ENCODE assay signal across 10 mouse cellular contexts in the genomic region with DNA sequence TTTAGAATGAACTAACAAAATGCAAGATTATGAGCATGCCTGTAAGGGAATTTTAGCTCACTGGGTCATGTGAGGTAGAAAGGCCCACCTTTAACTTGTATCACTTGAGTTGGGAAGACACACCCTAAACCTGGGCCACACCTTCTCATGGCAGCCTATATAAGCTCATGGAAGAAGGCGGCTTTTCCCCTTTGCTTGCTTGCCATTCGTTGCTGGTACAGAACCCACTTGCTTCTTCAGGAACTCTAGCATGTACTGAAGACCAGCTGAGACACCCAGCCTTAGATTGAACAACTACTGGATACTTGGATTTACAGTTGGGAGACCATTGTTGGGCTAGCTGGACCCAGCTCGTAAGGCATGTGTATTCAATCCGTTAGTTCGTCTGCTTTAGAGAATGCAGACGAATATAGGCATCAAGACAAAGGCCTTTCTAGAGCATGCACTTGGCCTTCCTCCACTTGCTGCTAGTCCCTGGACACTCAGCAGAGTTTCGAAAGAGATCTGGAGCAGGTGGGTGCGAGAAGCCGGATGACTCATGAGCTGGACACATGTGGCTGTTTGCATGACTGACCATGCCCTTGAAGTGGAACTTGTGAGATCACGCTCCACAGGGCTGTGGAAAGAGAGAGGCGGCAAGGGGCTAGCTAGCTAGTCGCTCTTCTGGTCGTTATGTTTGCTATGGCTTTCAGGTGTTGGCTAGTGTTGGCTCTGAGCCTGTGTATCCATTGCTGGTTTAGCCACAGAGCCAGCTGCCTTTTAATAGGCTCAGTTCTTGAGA. TPM values are rescaled to one million over a fixed set of nuclear protein-coding genes. Genes with fewer than 3 reads are reported as not detected.
DNase-seq lines count a peak whose midpoint lies in the region; ATAC-seq and TF ChIP-seq lines count a peak whose summit lies in the region.
"Had no signal": no experiment of that assay in that cellular context is flagged by ENCODE, and none has a peak within 500 bp of the region (broad histone marks: within the 10 kb centered on the region; RNA-seq: fewer than 3 reads in every experiment).

No protein-coding gene starts in this region.

- WGBS in stomach, postnatal 0 days = 86% methylated on average over 13 of the region's 13 CpGs

- peak; percentile 23 for DNase-seq in heart, postnatal 25 days (ENCODE audit: low spot score)
- no peak for DNase-seq in heart, adult 8-10 months (ENCODE audit: low spot score)
- peak; percentile 83 for DNase-seq in 3T3-L1 (ENCODE audit: low read depth, low spot score)
- DNase-seq in gastrocnemius, postnatal 25 days = peak; percentile 52
- DNase-seq in layer of hippocampus, adult 11-12 months (ENCODE audit: low spot score) = no peak
- DNase-seq in stomach, postnatal 0 days (ENCODE audit: low spot score) = no peak

- peaks cover 31% of the 10 kb centered on the region for H3K36me3 ChIP-seq in E14TG2a.4 (ENCODE audit: insufficient read depth, low read length)
- H3K36me3 ChIP-seq in stomach, postnatal 0 days (ENCODE audit: control insufficient read depth, insufficient read depth, low read length) = no peaks in the 10 kb centered on the region
- H3K36me3 ChIP-seq: stomach, embryonic 15.5 days had no signal

- H3K4me3 ChIP-seq in E14TG2a.4 (replicated peaks; ENCODE audit: low read length) = 0 out of 2 replicates have a peak overlapping the region, but pooled peaks have one; percentile 50
- no peak overlapping the region for H3K4me3 ChIP-seq in stomach, postnatal 0 days (ENCODE audit: low read depth, low read length)
- H3K4me3 ChIP-seq: stomach, embryonic 15.5 days had no signal

- H3K27ac ChIP-seq in stomach, postnatal 0 days (replicated peaks) = no peak overlapping the region
- H3K27ac ChIP-seq: stomach, embryonic 15.5 days had no signal

- no peak overlapping the region for H3K9ac ChIP-seq in stomach, postnatal 0 days (ENCODE audit: low read length)
- H3K9ac ChIP-seq: stomach, embryonic 15.5 days had no signal

- no peak for TF ChIP-seq EP300 in stomach, postnatal 0 days (optimal IDR thresholded peaks at IDR 0.05)

- intact Hi-C loops in heart, postnatal 25 days (cut with DNase I) = no loop called here

- H3K27me3 ChIP-seq in E14TG2a.4 (ENCODE audit: insufficient read depth, low read length) = no peaks in the 10 kb centered on the region
- no peaks in the 10 kb centered on the region for H3K27me3 ChIP-seq in stomach, postnatal 0 days (ENCODE audit: control insufficient read depth, insufficient read depth, low read length)
- H3K27me3 ChIP-seq: stomach, embryonic 15.5 days had no signal

- TF ChIP-seq CTCF in E14TG2a.4 (conservative IDR thresholded peaks at IDR 0.05; ENCODE audit: low read length) = no peak
- no peak for TF ChIP-seq CTCF in stomach, postnatal 0 days (IDR thresholded peaks at IDR 0.05; ENCODE audit: low read depth)

- no peak; the same call in 1 of the 2 replicates for ATAC-seq in stomach, postnatal 0 days (ENCODE audit: low FRiP score, low TSS enrichment)
- ATAC-seq: midbrain, embryonic 16.5 days had no signal

- no peak overlapping the region for H3K4me2 ChIP-seq in stomach, postnatal 0 days (replicated peaks; ENCODE audit: low read depth)
- H3K4me2 ChIP-seq: stomach, embryonic 15.5 days had no signal

- H3K4me1 ChIP-seq in E14TG2a.4 (replicated peaks; ENCODE audit: low read depth, low read length) = peaks cover 97% of the 10 kb centered on the region
- no peaks in the 10 kb centered on the region for H3K4me1 ChIP-seq in stomach, postnatal 0 days (replicated peaks; ENCODE audit: control insufficient read depth, insufficient read depth)

- H3K9me3 ChIP-seq in E14TG2a.4 (ENCODE audit: low read length) = no peaks in the 10 kb centered on the region
- no peaks in the 10 kb centered on the region for H3K9me3 ChIP-seq in stomach, postnatal 0 days (ENCODE audit: control insufficient read depth, low read length)
- H3K9me3 ChIP-seq: G1E; stomach, embryonic 15.5 days had no signal

RNA-seq across cellular contexts. Expression of gene Agpat4, which starts 42.7 kb away (rescaled TPM):
- total RNA-seq in heart, postnatal 25 days (2021) = 1 to 10 TPM; 4.5 to 5.1 TPM
- 1 to 10 TPM; 2.5 to 3.8 (median 3.4) TPM for total RNA-seq in heart, adult 8-10 months (2022)
- total RNA-seq in gastrocnemius, postnatal 25 days (2021) = 1 to 10 TPM; 2.3 to 2.7 TPM
- polyA plus RNA-seq in stomach, postnatal 0 days (2015; fragmentation: Nextera tagmentation; extraction: Ambion mirVana) = 18.7 and 19.5 TPM in 2 replicates

Comparison
In these comparisons a context has a peak if more than half of its experiments do, and no peak if none do; other contexts are left out.
1. DNase-seq: peak in heart, postnatal 25 days (single experiment), 3T3-L1 (single experiment) and gastrocnemius, postnatal 25 days (single experiment); none in heart, adult 8-10 months (single experiment), layer of hippocampus, adult 11-12 months (single experiment) and stomach, postnatal 0 days (single experiment).